Mouse (Mus musculus) forebrain, embryonic 10.5 days (tissue): ENCODE data around the gene Tram2. TPM values are rescaled to one million over a fixed set of nuclear protein-coding genes. Genes with fewer than 3 reads are reported as not detected.

Source experiments
- DNase-seq: peaks from one replicate; pipeline ENCODE4 v3.0.0-alpha.2; 2017; ENCODE audit warnings: low spot score; ENCODE audit errors: extremely low spot score
- H3K27ac ChIP-seq: fragments of 300-500 bp; sonication (generic); 2 replicates; pipeline ENCODE4 v1.5.1; 2016; ENCODE audit warnings: mild to moderate bottlenecking
- H3K27me3 ChIP-seq: fragments of 300-500 bp; sonication (generic); 2 replicates; pipeline ENCODE4 v1.6.1; 2016; ENCODE audit warnings: mild to moderate bottlenecking; ENCODE audit not compliant: poor library complexity, severe bottlenecking
- H3K36me3 ChIP-seq: fragments of 300-500 bp; sonication (generic); replicated peaks from 2 replicates; pipeline ENCODE4 v1.6.1; 2016; ENCODE audit warnings: mild to moderate bottlenecking, moderate library complexity
- H3K4me1 ChIP-seq: fragments of 300-500 bp; sonication (generic); 2 replicates; pipeline ENCODE4 v1.6.1; 2016
- H3K4me3 ChIP-seq: fragments of 300-500 bp; sonication (generic); 2 replicates; pipeline ENCODE4 v1.5.1; 2016; ENCODE audit warnings: mild to moderate bottlenecking, moderate library complexity
- H3K9me3 ChIP-seq: fragments of 300-500 bp; sonication (generic); 2 replicates; pipeline ENCODE4 v1.6.1; 2016; ENCODE audit warnings: mild to moderate bottlenecking, moderate library complexity
- WGBS: fragments of 180-500 bp; shearing (Covaris S2); methylation state at CpG from one replicate; pipeline ENCODE4 v1.1.7; 2016; 5-methylcytosine and 5-hydroxymethylcytosine counted together
- polyA plus RNA-seq: library from polyadenylated mRNA; unstranded; fragments of >200 nt; fragmentation: Nextera tagmentation; extraction: Ambion mirVana; gene quantifications from 2 replicates; pipeline ENCODE4 v1.2.1, GENCODE M21; 2016

The Tram2 gene
- polyA plus RNA-seq, 1 experiment from 2014 or later = 5.6 TPM

GRCm38 (mm10) chr1:21031650-21032049 lies 47.4 kb downstream of the Tram2 start:
- H3K4me3 ChIP-seq = no peak overlapping the region
- H3K9me3 ChIP-seq = no peaks in the 10 kb centered on the region; the same call in 1 of the 2 replicates
- peaks cover 5% of the 10 kb centered on the region for H3K4me1 ChIP-seq
- no peak overlapping the region for H3K27ac ChIP-seq
- H3K27me3 ChIP-seq = no peaks in the 10 kb centered on the region
- no peak for DNase-seq
- WGBS = 97% methylated on average over 2 of the region's 2 CpGs
- H3K36me3 ChIP-seq = peaks cover 9% of the 10 kb centered on the region; the same call in 1 of the 2 replicates

- no peak for DNase-seq
- no peak overlapping the region for H3K27ac ChIP-seq
- H3K4me1 ChIP-seq = peaks cover 5% of the 10 kb centered on the region
- H3K4me3 ChIP-seq = no peak overlapping the region
- H3K9me3 ChIP-seq = no peaks in the 10 kb centered on the region; the same call in 1 of the 2 replicates
- H3K36me3 ChIP-seq = no peaks in the 10 kb centered on the region
- no peaks in the 10 kb centered on the region for H3K27me3 ChIP-seq
- 96% methylated on average over 4 of the region's 4 CpGs for WGBS
Measured at GRCm38 (mm10) chr1:21029000-21029399, 50.0 kb downstream of the Tram2 start.

- Histone ChIP-seq H3K9me3 (no peaks in the 10 kb centered on the region; the same call in 1 of the 2 replicates), H3K27ac (no peak overlapping the region), H3K4me1 (no peaks in the 10 kb centered on the region), H3K36me3 (peaks cover 2% of the 10 kb centered on the region; the same call in 1 of the 2 replicates), H3K27me3 (no peaks in the 10 kb centered on the region), H3K4me3 (no peak overlapping the region)
- 88% methylated on average over 7 of the region's 7 CpGs for WGBS
- DNase-seq = no peak
Measured at GRCm38 (mm10) chr1:21026534-21026933, 52.5 kb downstream of the Tram2 start.

- Histone ChIP-seq H3K27me3 (no peaks in the 10 kb centered on the region), H3K9me3 (no peaks in the 10 kb centered on the region; the same call in 1 of the 2 replicates), H3K4me3 (no peak overlapping the region), H3K27ac (no peak overlapping the region), H3K4me1 (no peaks in the 10 kb centered on the region), H3K36me3 (peaks cover 2% of the 10 kb centered on the region; the same call in 1 of the 2 replicates)
- WGBS = 92% methylated on average over 5 of the region's 5 CpGs
- no peak for DNase-seq
Measured at GRCm38 (mm10) chr1:21025203-21025602, 53.8 kb downstream of the Tram2 start.

- no peaks in the 10 kb centered on the region for H3K27me3 ChIP-seq
- WGBS = 95% methylated on average over 3 of the region's 3 CpGs
- H3K4me1 ChIP-seq = no peaks in the 10 kb centered on the region
- H3K27ac ChIP-seq = no peak overlapping the region
- no peak overlapping the region for H3K4me3 ChIP-seq
- DNase-seq = no peak
- H3K9me3 ChIP-seq = no peaks in the 10 kb centered on the region
- H3K36me3 ChIP-seq = peaks cover 2% of the 10 kb centered on the region; the same call in 1 of the 2 replicates
Measured at GRCm38 (mm10) chr1:21023101-21023500, 55.9 kb downstream of the Tram2 start.

- no peaks in the 10 kb centered on the region for H3K27me3 ChIP-seq
- no peak overlapping the region for H3K27ac ChIP-seq
- 82% methylated on average over 8 of the region's 8 CpGs for WGBS
Measured at GRCm38 (mm10) chr1:21014463-21014862, 64.6 kb downstream of the Tram2 start.

GRCm38 (mm10) chr1:21010282-21010800 lies 68.7 kb downstream of the Tram2 start:
- 82% methylated on average over 6 of the region's 6 CpGs for WGBS
- DNase-seq = no peak
- Histone ChIP-seq H3K9me3 (no peaks in the 10 kb centered on the region), H3K27ac (no peak overlapping the region), H3K36me3 (peaks cover 50% of the 10 kb centered on the region), H3K4me3 (no peak overlapping the region), H3K4me1 (no peaks in the 10 kb centered on the region), H3K27me3 (no peaks in the 10 kb centered on the region)

More at GRCm38 (mm10) chr1:21014463-21014862, 64.6 kb downstream of the Tram2 start:
- Histone ChIP-seq H3K4me3 (no peak overlapping the region), H3K36me3 (peaks cover 26% of the 10 kb centered on the region), H3K9me3 (no peaks in the 10 kb centered on the region), H3K4me1 (no peaks in the 10 kb centered on the region)
- no peak for DNase-seq

- no peak overlapping the region for H3K4me3 ChIP-seq
- H3K4me1 ChIP-seq = no peaks in the 10 kb centered on the region
- DNase-seq = no peak
- no peaks in the 10 kb centered on the region for H3K27me3 ChIP-seq
- no peak overlapping the region for H3K27ac ChIP-seq
- 80% methylated on average over 4 of the region's 4 CpGs for WGBS
- peaks cover 59% of the 10 kb centered on the region for H3K36me3 ChIP-seq
- no peaks in the 10 kb centered on the region for H3K9me3 ChIP-seq
Measured at GRCm38 (mm10) chr1:21008891-21009290, 70.1 kb downstream of the Tram2 start.

- 78% methylated on average over 7 of the region's 7 CpGs for WGBS
- no peak for DNase-seq
- H3K27me3 ChIP-seq = no peaks in the 10 kb centered on the region
- no peaks in the 10 kb centered on the region for H3K4me1 ChIP-seq
- no peaks in the 10 kb centered on the region for H3K9me3 ChIP-seq
- peaks cover 67% of the 10 kb centered on the region for H3K36me3 ChIP-seq
- H3K4me3 ChIP-seq = no peak overlapping the region
- H3K27ac ChIP-seq = no peak overlapping the region
Measured at GRCm38 (mm10) chr1:21007941-21008701, 70.9 kb downstream of the Tram2 start.

- DNase-seq = no peak
- WGBS = 90% methylated on average over 5 of the region's 5 CpGs
- no peaks in the 10 kb centered on the region for H3K27me3 ChIP-seq
- peaks cover 71% of the 10 kb centered on the region for H3K36me3 ChIP-seq
- H3K4me1 ChIP-seq = no peaks in the 10 kb centered on the region
- no peak overlapping the region for H3K4me3 ChIP-seq
- H3K9me3 ChIP-seq = no peaks in the 10 kb centered on the region
- no peak overlapping the region for H3K27ac ChIP-seq
Measured at GRCm38 (mm10) chr1:21006775-21007174, 72.3 kb downstream of the Tram2 start.

GRCm38 (mm10) chr1:21004596-21004995 lies 74.4 kb downstream of the Tram2 start:
- no peaks in the 10 kb centered on the region for H3K9me3 ChIP-seq
- H3K4me3 ChIP-seq = no peak overlapping the region
- 88% methylated on average over 8 of the region's 8 CpGs for WGBS
- H3K27ac ChIP-seq = no peak overlapping the region
- H3K4me1 ChIP-seq = no peaks in the 10 kb centered on the region
- DNase-seq = no peak
- no peaks in the 10 kb centered on the region for H3K27me3 ChIP-seq
- peaks cover 76% of the 10 kb centered on the region for H3K36me3 ChIP-seq

- Histone ChIP-seq H3K36me3 (peaks cover 81% of the 10 kb centered on the region), H3K27ac (no peak overlapping the region)
- 94% methylated on average over 14 of the region's 14 CpGs for WGBS
Measured at GRCm38 (mm10) chr1:21002246-21003142, 76.5 kb downstream of the Tram2 start.

More at GRCm38 (mm10) chr1:21002246-21003142, 76.5 kb downstream of the Tram2 start:
- peaks cover 7% of the 10 kb centered on the region for H3K4me1 ChIP-seq
- DNase-seq = no peak
- H3K9me3 ChIP-seq = no peaks in the 10 kb centered on the region
- no peaks in the 10 kb centered on the region for H3K27me3 ChIP-seq
- no peak overlapping the region for H3K4me3 ChIP-seq
